Mouse (Mus musculus): ENCODE results near the gene Zbtb12. TPM values are rescaled to one million over a fixed set of nuclear protein-coding genes. Genes with fewer than 3 reads are reported as not detected.

Zbtb12 gene
- total and polyA plus RNA-seq, 3 experiments: 2.4 to 9.3 (median 8.5) TPM

DNA sequence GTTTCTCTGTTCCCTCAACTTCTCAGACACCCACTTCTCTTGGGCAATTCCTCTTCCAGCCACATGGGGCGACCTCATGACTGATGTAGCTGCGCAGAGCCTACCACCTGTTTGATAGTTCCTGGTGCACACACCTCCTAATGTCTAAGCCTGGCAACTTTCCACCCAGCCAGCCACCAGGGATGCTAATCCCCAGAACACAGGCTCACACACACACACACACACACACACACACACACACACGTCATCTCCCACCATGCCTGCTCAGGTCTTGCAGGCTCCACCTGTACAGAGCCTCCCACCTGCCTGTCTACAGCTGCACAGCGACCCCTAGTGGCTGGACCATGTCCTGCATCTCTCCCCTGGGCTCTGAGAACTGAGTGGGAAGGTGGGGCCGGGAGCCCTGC lies 32.7 kb downstream of the Zbtb12 start:
- Histone ChIP-seq H3K9ac (ENCODE audit: insufficient read depth, low read depth) (no peak overlapping the region), H3K9me3 (replicated peaks; ENCODE audit: low read length) (no peaks in the 10 kb centered on the region), H3K27ac (ENCODE audit: insufficient read depth, low read depth) (no peak overlapping the region), H3K4me1 (ENCODE audit: control insufficient read depth in 1 of 2, insufficient read depth in 2 of 2) (peaks cover 14 to 53% of the 10 kb centered on the region in 2 experiments), H3K27me3 (replicated peaks) (no peaks in the 10 kb centered on the region), H3K4me3 (replicated peaks in 1 of 3; ENCODE audit: low read depth in 2 of 3, low read length in 2 of 3, poor library complexity in 1 of 3) (no peak overlapping the region), H3K4me2 (ENCODE audit: insufficient read depth, low read depth, poor library complexity, severe bottlenecking) (no peak overlapping the region), H3K79me2 (replicated peaks; ENCODE audit: control insufficient read depth, extremely low read depth, insufficient read depth, poor library complexity, severe bottlenecking) (no peaks in the 10 kb centered on the region), H3K36me3 (replicated peaks in 1 of 2; ENCODE audit: control insufficient read depth in 1 of 2, insufficient read depth in 1 of 2, low read length in 1 of 2) (peaks cover 65 to 74% of the 10 kb centered on the region in 2 experiments)
- in situ Hi-C loops (cut with MboI; ENCODE audit: low pct_ligation_motif_present, low pct_unique_long_range_greater_than_20kb, low sequenced_read_pairs) (loop anchor here (5.0 kb wide), 1 partner anchor 55 kb away; no protein-coding TSS in a partner anchor), dilution Hi-C loops (cut with MboI; ENCODE audit: extremely low pct_ligation_motif_present, extremely low pct_unique_long_range_greater_than_20kb, low sequenced_read_pairs) (no loop called here)
- TF ChIP-seq CTCF (conservative IDR thresholded peaks at IDR 0.05 in 1 of 2, IDR thresholded peaks at IDR 0.05 in 1 of 2; ENCODE audit: low read depth in 2 of 2, low read length in 2 of 2): peak; percentile 82 to 83
- no peak for TF ChIP-seq ZKSCAN1 (IDR thresholded peaks at IDR 0.05; ENCODE audit: borderline replicate concordance, low read depth, low read length)
- no peak for TF ChIP-seq KAT2A (IDR thresholded peaks at IDR 0.05; ENCODE audit: insufficient replicate concordance, low read length)
- no peak for TF ChIP-seq SIN3A (IDR thresholded peaks at IDR 0.05; ENCODE audit: low read length)
- no peak for TF ChIP-seq JUND (conservative IDR thresholded peaks at IDR 0.05; ENCODE audit: low read depth, low read length)
- no peak for TF ChIP-seq HCFC1 (IDR thresholded peaks at IDR 0.05; ENCODE audit: low read depth, low read length)
- TF ChIP-seq SMC3 (IDR thresholded peaks at IDR 0.05; ENCODE audit: low read depth, low read length): peak; percentile 55
- TF ChIP-seq RAD21 (IDR thresholded peaks at IDR 0.05; ENCODE audit: low read depth, low read length): peak; percentile 67
- TF ChIP-seq GABPA (IDR thresholded peaks at IDR 0.05; ENCODE audit: insufficient replicate concordance, low read depth, low read length): no peak
- no peak for TF ChIP-seq E2F4 (IDR thresholded peaks at IDR 0.05; ENCODE audit: insufficient replicate concordance, low read depth, low read length)
- no peak for TF ChIP-seq NRF1 (IDR thresholded peaks at IDR 0.05; ENCODE audit: low read depth, low read length)
- TF ChIP-seq POLR2AphosphoS2 (IDR thresholded peaks at IDR 0.05; ENCODE audit: low read depth, low read length): no peak
- TF ChIP-seq MYC (IDR thresholded peaks at IDR 0.05; ENCODE audit: low read depth, low read length): no peak
- TF ChIP-seq TBP (conservative IDR thresholded peaks at IDR 0.05; ENCODE audit: low read depth, low read length): no peak
- no peak for TF ChIP-seq POLR2A (IDR thresholded peaks at IDR 0.05; ENCODE audit: low read depth, low read length)
- peak; percentile 73 for DNase-seq (ENCODE audit: extremely low read depth)

DNA sequence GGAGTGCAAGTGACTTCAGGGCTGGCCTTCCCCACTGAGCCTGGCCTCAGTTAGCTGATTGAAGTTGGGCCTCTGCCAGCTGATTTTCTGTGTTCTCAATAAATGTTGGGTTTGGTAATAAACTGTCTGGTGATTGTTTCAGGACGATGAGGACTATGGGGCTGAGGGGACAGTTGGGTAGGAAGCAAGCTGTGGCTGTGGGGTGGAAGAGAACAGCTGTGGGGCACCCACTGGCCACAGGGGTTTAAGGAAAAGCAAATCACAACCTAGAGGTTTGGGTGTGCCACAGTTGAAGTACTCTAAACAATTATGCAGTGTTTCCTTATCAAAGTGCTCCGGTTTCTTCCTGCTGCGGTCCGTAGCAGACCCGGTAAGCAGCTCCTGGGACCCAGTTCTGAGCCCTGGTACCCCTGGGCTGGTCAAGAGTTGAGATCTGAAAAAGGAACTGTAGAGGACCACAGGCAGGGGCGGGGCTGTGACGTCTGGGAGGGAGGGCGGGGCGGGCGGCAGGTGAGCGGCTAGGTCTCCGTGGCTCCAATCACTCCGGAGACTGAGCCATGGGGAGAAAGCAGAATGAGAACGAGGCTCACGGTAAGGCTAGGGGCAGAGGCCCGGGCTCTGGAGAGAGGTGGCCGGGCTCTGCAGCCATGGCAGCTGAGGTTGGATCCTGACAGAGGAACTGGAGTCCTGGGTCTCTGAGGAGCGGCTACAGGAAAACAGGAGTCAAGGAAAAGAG lies 34.8 kb downstream of the Zbtb12 start, which contains the start of gene Slc44a4:
Gene Slc44a4 (plus strand): TSS at position 537 of the 736 bp plus-strand sequence.
- Histone ChIP-seq H3K9me3 (replicated peaks; ENCODE audit: low read length) (no peaks in the 10 kb centered on the region), H3K27me3 (replicated peaks) (no peaks in the 10 kb centered on the region), H3K36me3 (replicated peaks in 1 of 2; ENCODE audit: control insufficient read depth in 1 of 2, insufficient read depth in 1 of 2, low read length in 1 of 2) (peaks cover 44 to 53% of the 10 kb centered on the region in 2 experiments), H3K4me2 (ENCODE audit: insufficient read depth, low read depth, poor library complexity, severe bottlenecking) (no peak within 1 kb of the TSS), H3K4me1 (ENCODE audit: control insufficient read depth in 1 of 2, insufficient read depth in 2 of 2) (peaks cover 14 to 59% of the 10 kb centered on the region in 2 experiments), H3K27ac (ENCODE audit: insufficient read depth, low read depth) (no peak within 1 kb of the TSS), H3K4me3 (replicated peaks in 1 of 3; ENCODE audit: low read depth in 2 of 3, low read length in 2 of 3, poor library complexity in 1 of 3) (no peak within 1 kb of the TSS), H3K9ac (ENCODE audit: insufficient read depth, low read depth) (peak within 1 kb of the TSS; percentile 47; the same call in 1 of the 2 replicates), H3K79me2 (replicated peaks; ENCODE audit: control insufficient read depth, extremely low read depth, insufficient read depth, poor library complexity, severe bottlenecking) (no peaks in the 10 kb centered on the region)
- dilution Hi-C loops (cut with MboI; ENCODE audit: extremely low pct_ligation_motif_present, extremely low pct_unique_long_range_greater_than_20kb, low sequenced_read_pairs) (no loop called here), in situ Hi-C loops (cut with MboI; ENCODE audit: low pct_ligation_motif_present, low pct_unique_long_range_greater_than_20kb, low sequenced_read_pairs) (loop anchor here (5.0 kb wide), 1 partner anchor 57 kb away; no protein-coding TSS in a partner anchor)
- no peak for DNase-seq (ENCODE audit: extremely low read depth)
- no peak for TF ChIP-seq ZNF384 (IDR thresholded peaks at IDR 0.05; ENCODE audit: low read depth, low read length)
- no peak for TF ChIP-seq RCOR1 (conservative IDR thresholded peaks at IDR 0.05; ENCODE audit: low read depth, low read length)
- TF ChIP-seq ELF1 (IDR thresholded peaks at IDR 0.05; ENCODE audit: low read depth, low read length): no peak

All from CH12.LX (cell line).